Mouse (Mus musculus) intestine, embryonic 16.5 days (tissue): ENCODE data around the gene Adgrv1. TPM values are rescaled to one million over a fixed set of nuclear protein-coding genes. Genes with fewer than 3 reads are reported as not detected.

ENCODE experiments used
- ATAC-seq: fragments of 200-750 bp; cut with Nextera tagmentation; 2 replicates; pipeline ENCODE4 v1.8.0; 2017; ENCODE audit warnings: moderate TSS enrichment, moderate library complexity
- H3K27ac ChIP-seq: fragments of 300-500 bp; sonication (generic); 2 replicates; pipeline ENCODE4 v1.5.1; 2014; ENCODE audit warnings: mild to moderate bottlenecking, low read length
- H3K27me3 ChIP-seq: fragments of 300-500 bp; sonication (generic); replicated peaks from 2 replicates; pipeline ENCODE4 v1.6.1; 2014; ENCODE audit warnings: low read length, control low read depth, mixed read lengths; ENCODE audit not compliant: control insufficient read depth, insufficient read depth
- H3K36me3 ChIP-seq: fragments of 300-500 bp; sonication (generic); 2 replicates; pipeline ENCODE4 v1.6.1; 2014; ENCODE audit warnings: low read length, control low read depth; ENCODE audit not compliant: control insufficient read depth, insufficient read depth
- H3K4me1 ChIP-seq: fragments of 300-500 bp; sonication (generic); 2 replicates; pipeline ENCODE4 v1.6.1; 2014; ENCODE audit warnings: low read length, control low read depth, mixed read lengths; ENCODE audit not compliant: control insufficient read depth, insufficient read depth
- H3K4me2 ChIP-seq: fragments of 300-500 bp; sonication (generic); 2 replicates; pipeline ENCODE4 v1.6.1; 2014; ENCODE audit warnings: low read depth, low read length, control low read depth
- H3K4me3 ChIP-seq: fragments of 300-500 bp; sonication (generic); 2 replicates; pipeline ENCODE4 v1.5.1; 2014; ENCODE audit warnings: mild to moderate bottlenecking, low read length
- H3K9ac ChIP-seq: fragments of 300-500 bp; sonication (generic); 2 replicates; pipeline ENCODE4 v1.6.1; 2014; ENCODE audit warnings: low read depth, low read length
- H3K9me3 ChIP-seq: fragments of 300-500 bp; sonication (generic); 2 replicates; pipeline ENCODE4 v1.6.1; 2016; ENCODE audit warnings: low read length, control low read depth; ENCODE audit not compliant: control insufficient read depth
- WGBS: fragments of 180-500 bp; shearing (Covaris S2); extraction: QIAGEN DNeasy Blood & Tissue Kit; methylation state at CpG from one replicate; pipeline ENCODE4 v1.1.7; 2014; 5-methylcytosine and 5-hydroxymethylcytosine counted together
- microRNA-seq: library from miRNA; unstranded; fragments of <30 nt; microRNA quantifications from one replicate; pipeline ENCODE4, GENCODE M21; 2016
- polyA plus RNA-seq: library from polyadenylated mRNA; unstranded; fragments of >200 nt; fragmentation: Nextera tagmentation; extraction: Ambion mirVana; gene quantifications from 2 replicates; pipeline ENCODE4 v1.2.1, GENCODE M21; 2015

The Adgrv1 gene
- polyA plus RNA-seq, 1 experiment from 2014 or later, result 0.56 TPM

GRCm38 (mm10) chr13:81045345-81045744, 587.6 kb downstream of the Adgrv1 start:
- Histone ChIP-seq H3K9me3 (no peaks in the 10 kb centered on the region), H3K4me1 (no peaks in the 10 kb centered on the region), H3K4me2 (no peak overlapping the region), H3K9ac (no peak overlapping the region), H3K27ac (no peak overlapping the region), H3K27me3 (no peaks in the 10 kb centered on the region), H3K4me3 (no peak overlapping the region), H3K36me3 (no peaks in the 10 kb centered on the region)
- no peak for ATAC-seq
- WGBS, result 82% methylated on average over 11 of the region's 11 CpGs

Small RNA genes lying within 50 kb of the gene (microRNA-seq; reads per million reads assigned to microRNA genes)
- not detected for gene Gm25241

Other genes starting within 250 kb of the Adgrv1 start
- gene Lysmd3, start 24.5 kb upstream of the Adgrv1 start, polyA plus RNA-seq, result 23.7 and 24.7 TPM in 2 replicates
- 11.9 and 15.2 TPM in 2 replicates for gene Polr3g, start 77.9 kb upstream of the Adgrv1 start, polyA plus RNA-seq
- gene Mblac2, start 78.2 kb upstream of the Adgrv1 start, polyA plus RNA-seq, result 8.8 and 8.9 TPM in 2 replicates
- gene Cetn3, start 149.9 kb upstream of the Adgrv1 start, polyA plus RNA-seq, result 142 and 164 TPM in 2 replicates